Mouse (Mus musculus) hindbrain, postnatal 0 days (tissue): ENCODE measurements at regions not wholly inside any gene's neighbourhood (a gene's known extent, or its start where the extent isn't known, plus 50 kb on each side); places are given as distances from the start of the nearest gene placed in this dataset.

Source experiments
- ATAC-seq: fragments of 200-750 bp; cut with Nextera tagmentation; 2 replicates; pipeline ENCODE4 v1.8.0; 2017; ENCODE audit warnings: mild to moderate bottlenecking, moderate TSS enrichment, moderate library complexity
- DNase-seq: peaks from one replicate; pipeline ENCODE4 v3.0.0-alpha.2; 2015; ENCODE audit warnings: low spot score
- H3K27ac ChIP-seq: fragments of 300-500 bp; sonication (generic); 2 replicates; pipeline ENCODE4 v1.5.1; 2014; ENCODE audit warnings: mild to moderate bottlenecking
- H3K27me3 ChIP-seq: fragments of 300-500 bp; sonication (generic); 2 replicates; pipeline ENCODE4 v1.6.1; 2014; ENCODE audit warnings: low read length, mixed read lengths; ENCODE audit not compliant: insufficient read depth
- H3K36me3 ChIP-seq: fragments of 300-500 bp; sonication (generic); 2 replicates; pipeline ENCODE4 v1.6.1; 2014; ENCODE audit warnings: low read length, mixed read lengths; ENCODE audit not compliant: insufficient read depth
- H3K4me1 ChIP-seq: fragments of 300-500 bp; sonication (generic); 2 replicates; pipeline ENCODE4 v1.6.1; 2014; ENCODE audit warnings: antibody characterized with exemption, low read length, mixed read lengths; ENCODE audit not compliant: insufficient read depth
- H3K4me2 ChIP-seq: fragments of 300-500 bp; sonication (generic); 2 replicates; pipeline ENCODE4 v1.6.1; 2014; ENCODE audit warnings: low read depth, mild to moderate bottlenecking, low read length, moderate library complexity, mixed read lengths
- H3K4me3 ChIP-seq: fragments of 300-500 bp; sonication (generic); 2 replicates; pipeline ENCODE4 v1.5.1; 2014; ENCODE audit warnings: low read length
- H3K9ac ChIP-seq: fragments of 300-500 bp; sonication (generic); replicated peaks from 2 replicates; pipeline ENCODE4 v1.6.1; 2014; ENCODE audit warnings: mild to moderate bottlenecking, low read length, moderate library complexity, mixed read lengths
- H3K9me3 ChIP-seq: fragments of 300-500 bp; sonication (generic); 2 replicates; pipeline ENCODE4 v1.6.1; 2016; ENCODE audit warnings: low read length, mixed read lengths
- CTCF ChIP-seq: IDR thresholded peaks from 2 replicates; pipeline ENCODE4 v1.5.1; 2016; ENCODE audit warnings: antibody characterized with exemption, control low read depth, low read depth
- WGBS: fragments of 180-500 bp; shearing (Covaris S2); extraction: QIAGEN DNeasy Blood & Tissue Kit; methylation state at CpG from one replicate; pipeline ENCODE4 v1.1.7; 2014; 5-methylcytosine and 5-hydroxymethylcytosine counted together

GRCm38 (mm10) chr10:126806881-126807280 is 94.3 kb downstream of the Atp23 start:
- H3K4me1 ChIP-seq: no peaks in the 10 kb centered on the region
- no peaks in the 10 kb centered on the region for H3K36me3 ChIP-seq
- ATAC-seq (no peak), DNase-seq (no peak)
- H3K27ac ChIP-seq: no peak overlapping the region
- TF ChIP-seq CTCF: no peak; the same call in 1 of the 2 replicates
- no peaks in the 10 kb centered on the region for H3K9me3 ChIP-seq
- no peak overlapping the region for H3K9ac ChIP-seq
- H3K27me3 ChIP-seq: no peaks in the 10 kb centered on the region
- H3K4me3 ChIP-seq: no peak overlapping the region
- no peak overlapping the region for H3K4me2 ChIP-seq
- WGBS: 91% methylated on average over 4 of the region's 4 CpGs

GRCm38 (mm10) chr10:126802732-126803131 is 98.4 kb downstream of the Atp23 start:
- DNase-seq: no peak
- H3K4me1 ChIP-seq: no peaks in the 10 kb centered on the region
- no peak for ATAC-seq
- no peak overlapping the region for H3K9ac ChIP-seq
- no peaks in the 10 kb centered on the region for H3K36me3 ChIP-seq
- no peak for TF ChIP-seq CTCF
- no peak overlapping the region for H3K27ac ChIP-seq
- H3K27me3 ChIP-seq: no peaks in the 10 kb centered on the region
- no peak overlapping the region for H3K4me3 ChIP-seq
- no peaks in the 10 kb centered on the region for H3K9me3 ChIP-seq
- H3K4me2 ChIP-seq: no peak overlapping the region
- WGBS: 77% methylated on average over 4 of the region's 4 CpGs

- WGBS: 61% methylated on average over 4 of the region's 4 CpGs
- TF ChIP-seq CTCF: peak; percentile 57
Observed at GRCm38 (mm10) chr10:126799393-126799792, 101.8 kb downstream of the Atp23 start.

GRCm38 (mm10) chr10:126793136-126793535 is 108.0 kb downstream of the Atp23 start:
- Histone ChIP-seq H3K36me3 (no peaks in the 10 kb centered on the region), H3K4me2 (no peak overlapping the region), H3K27ac (no peak overlapping the region), H3K4me3 (no peak overlapping the region), H3K27me3 (no peaks in the 10 kb centered on the region), H3K9ac (no peak overlapping the region), H3K4me1 (0 out of 2 replicates have a peak, but pooled peaks cover 2% of the 10 kb centered on the region), H3K9me3 (no peaks in the 10 kb centered on the region)
- ATAC-seq: no peak
- TF ChIP-seq CTCF: no peak
- WGBS: 36% methylated on average over 3 of the region's 3 CpGs
- no peak for DNase-seq

More at GRCm38 (mm10) chr10:126799393-126799792, 101.8 kb downstream of the Atp23 start:
- DNase-seq (no peak), ATAC-seq (no peak)
- Histone ChIP-seq H3K4me2 (no peak overlapping the region), H3K9me3 (no peaks in the 10 kb centered on the region), H3K4me1 (no peaks in the 10 kb centered on the region), H3K9ac (no peak overlapping the region), H3K27ac (no peak overlapping the region), H3K36me3 (no peaks in the 10 kb centered on the region), H3K4me3 (no peak overlapping the region), H3K27me3 (no peaks in the 10 kb centered on the region)

GRCm38 (mm10) chr10:126792371-126792835 is 108.8 kb downstream of the Atp23 start:
- H3K4me3 ChIP-seq: no peak overlapping the region
- no peak overlapping the region for H3K27ac ChIP-seq
- 50% methylated on average over 10 of the region's 10 CpGs for WGBS
- no peak for TF ChIP-seq CTCF
- H3K4me1 ChIP-seq: 0 out of 2 replicates have a peak, but pooled peaks cover 2% of the 10 kb centered on the region
- no peaks in the 10 kb centered on the region for H3K27me3 ChIP-seq
- no peak for DNase-seq
- no peak overlapping the region for H3K9ac ChIP-seq
- no peaks in the 10 kb centered on the region for H3K36me3 ChIP-seq
- H3K9me3 ChIP-seq: no peaks in the 10 kb centered on the region
- H3K4me2 ChIP-seq: no peak overlapping the region
- no peak for ATAC-seq

GRCm38 (mm10) chr10:126788277-126788676 is 112.9 kb downstream of the Atp23 start:
- DNase-seq: no peak
- H3K27ac ChIP-seq: no peak overlapping the region
- WGBS: 54% methylated on average over 5 of the region's 5 CpGs

GRCm38 (mm10) chr10:126783161-126783560 is 118.0 kb downstream of the Atp23 start:
- H3K36me3 ChIP-seq: no peaks in the 10 kb centered on the region
- no peak for TF ChIP-seq CTCF
- no peaks in the 10 kb centered on the region for H3K27me3 ChIP-seq
- H3K4me1 ChIP-seq: no peaks in the 10 kb centered on the region
- H3K27ac ChIP-seq: no peak overlapping the region
- DNase-seq (no peak), ATAC-seq (no peak)
- WGBS: 95% methylated on average over 8 of the region's 8 CpGs
- H3K9ac ChIP-seq: no peak overlapping the region
- no peak overlapping the region for H3K4me3 ChIP-seq
- no peak overlapping the region for H3K4me2 ChIP-seq
- H3K9me3 ChIP-seq: peaks cover 2% of the 10 kb centered on the region; the same call in 1 of the 2 replicates

More at GRCm38 (mm10) chr10:126788277-126788676, 112.9 kb downstream of the Atp23 start:
- H3K9me3 ChIP-seq: no peaks in the 10 kb centered on the region
- no peak overlapping the region for H3K4me3 ChIP-seq
- 0 out of 2 replicates have a peak, but pooled peaks cover 2% of the 10 kb centered on the region for H3K4me1 ChIP-seq
- no peak for TF ChIP-seq CTCF
- H3K9ac ChIP-seq: no peak overlapping the region
- no peaks in the 10 kb centered on the region for H3K36me3 ChIP-seq
- H3K27me3 ChIP-seq: no peaks in the 10 kb centered on the region
- no peak for ATAC-seq
- no peak overlapping the region for H3K4me2 ChIP-seq
